Mouse (Mus musculus) heart, embryonic 16.5 days (tissue): Measurements from ENCODE around the gene Tmem108. TPM values are rescaled to one million over a fixed set of nuclear protein-coding genes. Genes with fewer than 3 reads are reported as not detected.
A peak's percentile ranks its signal among the peaks of the same experiment; 100 is the strongest.

ENCODE experiments used
- ATAC-seq: fragments of 200-750 bp; cut with Nextera tagmentation; replicated peaks from 2 replicates; pipeline ENCODE4 v1.8.0; 2017; ENCODE audit warnings: moderate number of reproducible peaks; ENCODE audit not compliant: insufficient read depth, low FRiP score; ENCODE audit errors: extremely low read depth
- H3K27ac ChIP-seq: fragments of 300-500 bp; sonication (generic); 2 replicates; pipeline ENCODE4 v1.5.1; 2014; ENCODE audit warnings: mild to moderate bottlenecking, low read length, control low read depth, moderate library complexity
- H3K27me3 ChIP-seq: fragments of 300-500 bp; sonication (generic); 2 replicates; pipeline ENCODE4 v1.6.1; 2014; ENCODE audit warnings: low read length, mixed read lengths; ENCODE audit not compliant: control insufficient read depth, insufficient read depth
- H3K36me3 ChIP-seq: fragments of 300-500 bp; sonication (generic); 2 replicates; pipeline ENCODE4 v1.6.1; 2014; ENCODE audit not compliant: control insufficient read depth, insufficient read depth
- H3K4me1 ChIP-seq: fragments of 300-500 bp; sonication (generic); 2 replicates; pipeline ENCODE4 v1.6.1; 2014; ENCODE audit warnings: low read length, mixed read lengths; ENCODE audit not compliant: control insufficient read depth, insufficient read depth
- H3K4me2 ChIP-seq: fragments of 300-500 bp; sonication (generic); 2 replicates; pipeline ENCODE4 v1.6.1; 2014; ENCODE audit warnings: low read depth, mild to moderate bottlenecking, control low read depth, low read length
- H3K4me3 ChIP-seq: fragments of 300-500 bp; sonication (generic); 2 replicates; pipeline ENCODE4 v1.5.1; 2014; ENCODE audit warnings: mild to moderate bottlenecking, control low read depth, low read length
- H3K9ac ChIP-seq: fragments of 300-500 bp; sonication (generic); 2 replicates; pipeline ENCODE4 v1.6.1; 2014; ENCODE audit warnings: low read length, control low read depth
- H3K9me3 ChIP-seq: fragments of 300-500 bp; sonication (generic); replicated peaks from 2 replicates; pipeline ENCODE4 v1.6.1; 2016; ENCODE audit warnings: low read length; ENCODE audit not compliant: control insufficient read depth
- WGBS: fragments of 180-500 bp; shearing (Covaris S2); extraction: QIAGEN DNeasy Blood & Tissue Kit; methylation state at CpG from one replicate; pipeline ENCODE4 v1.1.7; 2014; 5-methylcytosine and 5-hydroxymethylcytosine counted together
- polyA plus RNA-seq: library from polyadenylated mRNA; unstranded; fragments of >200 nt; fragmentation: Nextera tagmentation; extraction: Ambion mirVana; gene quantifications from 2 replicates; pipeline ENCODE4 v1.2.1, GENCODE M21; 2015

Tmem108 gene
- polyA plus RNA-seq, 1 experiment from 2014 or later: 44.8 TPM

DNA sequence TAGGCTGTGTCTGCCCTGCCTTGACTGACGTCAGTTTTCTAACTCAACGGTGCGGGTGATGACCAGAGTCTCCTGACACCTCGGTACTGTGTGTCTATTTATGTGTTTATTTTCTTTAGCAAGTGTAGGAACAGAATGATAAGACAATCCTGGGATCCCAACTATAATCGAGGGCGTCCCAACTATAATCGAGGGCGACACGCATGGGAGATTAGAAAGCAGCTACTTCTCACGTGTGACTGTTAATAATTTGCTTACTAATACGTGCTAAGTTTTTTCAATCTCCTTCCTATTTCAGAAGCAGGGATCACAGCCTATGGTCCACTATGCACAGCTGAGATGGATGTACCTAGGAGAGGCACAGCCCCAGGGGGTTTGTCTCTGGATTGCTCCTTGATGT is 266.2 kb downstream of the Tmem108 start:
- H3K27ac ChIP-seq: no peak overlapping the region
- WGBS: 66% methylated on average over 11 of the region's 11 CpGs
- H3K4me3 ChIP-seq: no peak overlapping the region
- peaks cover 18% of the 10 kb centered on the region for H3K4me1 ChIP-seq
- no peak overlapping the region for H3K9ac ChIP-seq
- H3K9me3 ChIP-seq: no peaks in the 10 kb centered on the region
- ATAC-seq: no peak
- H3K27me3 ChIP-seq: no peaks in the 10 kb centered on the region
- H3K36me3 ChIP-seq: no peaks in the 10 kb centered on the region
- no peak overlapping the region for H3K4me2 ChIP-seq

DNA sequence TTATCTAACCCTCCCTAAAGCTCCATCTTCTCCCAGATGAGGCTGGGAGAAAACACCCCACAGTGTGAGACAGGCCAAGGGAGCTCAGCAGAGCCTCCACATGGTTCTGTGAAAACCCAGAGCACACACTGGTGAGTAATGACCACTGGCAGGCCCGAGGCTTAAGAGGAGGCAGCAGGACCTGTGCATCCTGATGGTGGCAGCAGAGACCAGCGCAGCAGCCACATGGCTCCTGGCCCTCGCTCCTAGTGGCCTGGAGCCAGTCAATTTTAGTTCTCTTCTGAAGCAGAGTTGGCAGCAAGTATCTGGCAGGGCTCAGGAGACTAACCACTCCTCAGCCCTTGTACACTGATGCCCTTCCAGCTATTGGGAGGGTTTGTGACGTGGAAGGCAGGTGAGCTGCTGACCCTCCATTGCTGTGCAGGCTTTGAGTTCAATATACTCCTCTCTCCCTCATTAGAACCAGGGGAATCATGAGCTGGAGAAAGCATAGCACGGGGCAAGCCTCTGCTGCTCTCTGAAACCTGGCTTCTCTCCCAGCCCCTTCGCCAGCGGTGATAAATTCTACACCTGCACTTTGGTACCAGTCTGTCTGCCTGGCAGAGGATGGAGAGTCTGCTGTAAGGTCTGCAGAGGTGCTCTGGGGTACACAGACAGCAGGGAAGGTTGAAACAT is 267.2 kb downstream of the Tmem108 start:
- Histone ChIP-seq H3K4me3 (no peak overlapping the region), H3K4me1 (peaks cover 21% of the 10 kb centered on the region), H3K36me3 (no peaks in the 10 kb centered on the region), H3K9ac (0 out of 2 replicates have a peak overlapping the region, but pooled peaks have one; percentile 26), H3K27ac (peak overlapping the region; percentile 62), H3K9me3 (no peaks in the 10 kb centered on the region), H3K27me3 (no peaks in the 10 kb centered on the region), H3K4me2 (peak overlapping the region; percentile 26; the same call in 1 of the 2 replicates)
- peak; percentile 75 for ATAC-seq
- 23% methylated on average over 7 of the region's 7 CpGs for WGBS

DNA sequence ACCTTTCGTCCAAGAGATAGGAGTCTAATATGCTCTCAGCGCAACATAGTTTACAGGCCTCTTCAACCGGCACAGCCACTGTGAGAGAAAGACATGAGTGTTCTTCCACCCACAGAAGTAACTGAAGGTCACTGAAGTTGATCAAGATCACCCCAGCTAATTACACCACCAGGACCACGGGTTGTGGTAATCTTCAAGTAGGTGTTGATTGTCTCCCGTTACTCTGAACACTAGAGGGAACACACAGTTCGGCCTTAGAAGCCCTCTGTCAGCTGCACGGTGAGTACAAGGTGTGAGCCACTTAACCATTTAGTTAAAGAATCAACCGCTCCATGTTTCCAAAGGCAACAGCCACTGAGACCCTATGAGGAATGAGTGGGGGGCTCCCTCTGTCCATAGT is 269.7 kb downstream of the Tmem108 start:
- Histone ChIP-seq H3K4me3 (no peak overlapping the region), H3K4me2 (no peak overlapping the region), H3K36me3 (no peaks in the 10 kb centered on the region), H3K9ac (no peak overlapping the region), H3K27ac (0 out of 2 replicates have a peak overlapping the region, but pooled peaks have one; percentile 2), H3K9me3 (no peaks in the 10 kb centered on the region), H3K4me1 (peaks cover 33% of the 10 kb centered on the region), H3K27me3 (no peaks in the 10 kb centered on the region)
- 42% methylated on average over 8 of the region's 8 CpGs for WGBS
- no peak for ATAC-seq

DNA sequence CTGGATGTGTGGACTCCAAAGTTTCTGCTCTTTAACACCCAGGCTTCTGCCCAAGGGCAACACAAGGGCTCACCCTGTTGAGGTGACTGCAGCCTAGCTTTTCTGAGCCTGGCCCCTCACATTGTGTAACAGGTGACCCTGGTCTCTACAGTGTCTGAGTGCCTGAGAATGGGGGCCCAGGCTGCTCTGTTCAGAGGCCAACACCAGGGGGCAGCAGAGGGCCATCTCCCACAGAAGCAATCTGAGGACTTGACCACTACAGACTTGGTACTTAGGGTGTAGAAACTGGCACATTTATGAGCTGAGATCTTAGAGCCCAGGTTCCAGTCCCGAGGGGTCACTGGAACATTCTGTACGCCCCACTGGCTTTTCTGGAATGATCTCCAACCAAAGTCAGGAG is 271.2 kb downstream of the Tmem108 start:
- 0 out of 2 replicates have a peak, but pooled peaks have one; percentile 14 for ATAC-seq

DNA sequence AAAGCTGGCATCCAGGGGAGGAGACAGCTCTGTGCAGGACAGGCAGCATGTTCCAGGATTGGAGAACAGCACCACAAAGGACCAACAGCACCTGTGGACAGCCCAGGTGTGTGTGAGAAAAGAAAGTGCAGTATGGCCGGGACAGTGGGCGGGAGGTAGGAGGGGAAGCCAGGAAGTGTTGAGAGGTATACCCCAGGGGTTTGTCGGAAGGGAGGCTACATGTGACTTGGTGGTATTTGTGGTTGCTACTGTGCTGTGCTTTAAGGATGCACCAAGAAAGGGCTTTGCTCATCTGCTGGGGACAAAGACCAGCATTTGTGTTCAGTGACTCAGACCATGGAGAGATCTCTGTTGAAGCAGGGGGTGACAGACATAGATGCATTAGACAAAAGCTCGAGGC is 271.8 kb downstream of the Tmem108 start:
- Histone ChIP-seq H3K4me2 (no peak overlapping the region), H3K9ac (no peak overlapping the region), H3K27ac (no peak overlapping the region), H3K36me3 (no peaks in the 10 kb centered on the region), H3K4me1 (peaks cover 49% of the 10 kb centered on the region), H3K9me3 (no peaks in the 10 kb centered on the region), H3K27me3 (no peaks in the 10 kb centered on the region), H3K4me3 (no peak overlapping the region)
- 67% methylated on average over 4 of the region's 4 CpGs for WGBS
- ATAC-seq: no peak

More for the DNA sequence above, 271.2 kb downstream of the Tmem108 start:
- H3K9ac ChIP-seq: no peak overlapping the region
- no peaks in the 10 kb centered on the region for H3K36me3 ChIP-seq
- H3K4me3 ChIP-seq: no peak overlapping the region
- no peaks in the 10 kb centered on the region for H3K9me3 ChIP-seq
- no peaks in the 10 kb centered on the region for H3K27me3 ChIP-seq
- 27% methylated on average over 2 of the region's 2 CpGs for WGBS
- H3K27ac ChIP-seq: no peak overlapping the region
- no peak overlapping the region for H3K4me2 ChIP-seq
- H3K4me1 ChIP-seq: peaks cover 47% of the 10 kb centered on the region

DNA sequence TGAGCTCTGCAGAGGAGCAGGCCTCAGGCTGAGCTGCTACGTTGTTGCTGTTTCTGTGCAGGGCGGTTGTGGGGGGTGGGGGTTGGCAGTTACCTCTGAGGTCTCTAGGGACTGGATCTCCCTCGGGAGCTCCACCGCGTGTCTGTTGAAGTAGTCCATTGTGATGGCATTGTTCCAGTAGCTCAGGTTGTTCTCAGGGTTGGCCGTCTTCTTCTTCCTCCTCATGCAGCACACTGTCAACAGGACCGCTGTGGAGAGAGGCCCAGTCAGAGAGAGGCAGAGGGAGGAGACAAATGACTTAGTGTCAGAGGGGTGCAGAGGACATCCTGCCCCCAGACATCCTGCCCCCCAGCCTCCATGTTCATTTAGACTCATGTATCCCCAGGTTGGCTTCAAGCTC is 272.5 kb downstream of the Tmem108 start:
- WGBS: 29% methylated on average over 7 of the region's 7 CpGs
- H3K4me2 ChIP-seq: no peak overlapping the region
- no peaks in the 10 kb centered on the region for H3K27me3 ChIP-seq
- H3K36me3 ChIP-seq: no peaks in the 10 kb centered on the region
- no peaks in the 10 kb centered on the region for H3K9me3 ChIP-seq
- H3K4me3 ChIP-seq: no peak overlapping the region
- peaks cover 47% of the 10 kb centered on the region for H3K4me1 ChIP-seq
- no peak for ATAC-seq
- H3K9ac ChIP-seq: no peak overlapping the region; the same call in 1 of the 2 replicates
- H3K27ac ChIP-seq: no peak overlapping the region

DNA sequence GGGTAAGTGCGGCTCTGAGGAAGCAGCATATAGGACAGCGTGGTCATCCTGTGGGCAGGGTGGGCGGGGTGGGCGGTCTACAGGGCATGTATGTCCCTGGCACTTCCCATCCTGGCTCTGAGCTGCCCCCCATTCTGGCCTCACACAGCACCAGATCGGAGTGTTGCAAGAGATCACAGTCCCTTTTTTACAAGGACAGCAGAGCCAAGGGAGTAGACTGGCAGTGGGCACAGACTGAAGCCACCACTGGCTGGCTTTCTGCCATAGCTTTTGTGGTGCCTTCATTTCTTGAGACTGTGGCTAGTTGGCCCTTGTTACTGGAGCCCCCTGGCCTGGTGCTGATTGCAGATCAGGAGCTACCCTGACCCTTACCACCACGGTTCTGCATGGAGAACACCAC is 275.4 kb downstream of the Tmem108 start:
- Histone ChIP-seq H3K9me3 (no peaks in the 10 kb centered on the region), H3K4me3 (no peak overlapping the region), H3K9ac (0 out of 2 replicates have a peak overlapping the region, but pooled peaks have one; percentile 10), H3K27ac (no peak overlapping the region), H3K4me1 (peaks cover 38% of the 10 kb centered on the region), H3K36me3 (no peaks in the 10 kb centered on the region), H3K27me3 (no peaks in the 10 kb centered on the region), H3K4me2 (no peak overlapping the region)
- no peak for ATAC-seq
- 69% methylated on average over 6 of the region's 6 CpGs for WGBS

DNA sequence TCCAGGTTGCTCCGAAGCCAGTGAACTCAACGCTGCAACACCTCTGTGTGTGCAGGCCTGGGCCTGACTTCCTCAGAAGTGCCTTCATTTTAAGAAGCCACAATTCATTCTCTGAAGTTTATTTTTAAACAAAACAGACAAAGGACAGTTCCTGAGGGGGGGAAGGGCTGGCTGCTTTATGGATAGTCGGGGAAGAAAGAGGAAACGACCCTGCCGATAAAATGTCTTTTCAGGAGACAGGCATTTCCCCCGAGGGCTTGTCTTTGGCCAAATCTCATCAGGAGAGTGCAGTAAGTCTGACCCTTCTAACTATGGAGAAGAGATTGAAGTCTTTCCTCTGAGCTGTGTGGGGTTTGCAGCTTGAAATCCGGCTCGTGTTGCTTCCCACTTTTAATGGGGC is 276.0 kb downstream of the Tmem108 start:
- peak overlapping the region; percentile 35; the same call in 1 of the 2 replicates for H3K27ac ChIP-seq
- 0 out of 2 replicates have a peak overlapping the region, but pooled peaks have one; percentile 7 for H3K4me2 ChIP-seq
- WGBS: 30% methylated on average over 8 of the region's 8 CpGs
- H3K9me3 ChIP-seq: no peaks in the 10 kb centered on the region
- H3K27me3 ChIP-seq: no peaks in the 10 kb centered on the region
- no peak overlapping the region for H3K4me3 ChIP-seq
- peaks cover 43% of the 10 kb centered on the region for H3K4me1 ChIP-seq
- H3K36me3 ChIP-seq: no peaks in the 10 kb centered on the region
- no peak for ATAC-seq
- no peak overlapping the region for H3K9ac ChIP-seq

DNA sequence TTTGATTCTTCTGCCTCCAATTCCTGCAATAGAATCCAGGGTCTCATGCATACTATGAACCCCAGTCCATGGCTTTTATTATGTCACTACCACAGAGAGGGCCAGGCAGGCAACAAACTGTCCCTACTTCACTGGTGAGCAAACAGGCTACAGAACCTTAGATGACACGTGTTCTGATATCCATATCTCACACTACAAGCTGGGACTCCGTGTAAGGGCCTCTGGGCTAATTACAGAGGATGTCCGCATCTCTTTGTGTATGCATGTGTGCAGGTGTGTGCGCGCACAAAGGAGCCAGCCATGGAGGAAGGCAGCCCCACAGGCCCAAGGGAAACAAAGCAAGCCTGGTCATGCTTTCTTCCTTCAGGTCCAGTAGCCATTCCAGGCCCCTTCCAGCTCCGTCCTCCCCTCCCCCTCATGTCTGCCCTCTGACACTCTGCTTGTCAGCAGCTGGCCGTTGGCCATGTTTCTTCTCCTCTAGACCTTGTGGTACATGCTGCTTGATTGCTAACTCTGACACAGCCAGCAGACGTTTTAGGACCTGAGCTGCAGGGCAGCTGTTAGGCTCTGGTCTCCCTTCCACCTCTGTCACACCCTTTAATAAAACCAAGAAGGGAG is 280.9 kb downstream of the Tmem108 start:
- Histone ChIP-seq H3K9me3 (no peaks in the 10 kb centered on the region), H3K4me1 (peaks cover 20% of the 10 kb centered on the region), H3K27ac (peak overlapping the region; percentile 78), H3K9ac (peak overlapping the region; percentile 18; the same call in 1 of the 2 replicates), H3K27me3 (no peaks in the 10 kb centered on the region), H3K4me2 (peak overlapping the region; percentile 30), H3K36me3 (no peaks in the 10 kb centered on the region), H3K4me3 (no peak overlapping the region)
- 24% methylated on average over 8 of the region's 8 CpGs for WGBS
- ATAC-seq: peak; percentile 79
